Mouse (Mus musculus) natural killer cell, adult 2 months (primary cell): ENCODE results near the gene Rfc2.

Source experiments
- DNase-seq, 2 experiments: peaks; one replicate each; pipeline ENCODE4 v3.0.0; 2022; ENCODE audit warnings: low spot score in 2 of 2

The Rfc2 gene

GRCm38 (mm10) chr5:134581146-134581545 is at the start of gene Rfc2:
Gene Rfc2 (plus strand): TSS chr5:134581366.
- DNase-seq: no peak

GRCm38 (mm10) chr5:134531585-134531984 is 49.6 kb upstream of the Rfc2 start:
- no peak for DNase-seq

- no peak for DNase-seq
These were observed 48.7 kb upstream of the Rfc2 start for GRCm38 (mm10) chr5:134532417-134532816.

- DNase-seq: no peak
These were observed 45.1 kb upstream of the Rfc2 start for GRCm38 (mm10) chr5:134536036-134536435.

GRCm38 (mm10) chr5:134539891-134540290 is 41.3 kb upstream of the Rfc2 start:
- DNase-seq: peak in 1 of 2 experiments; percentile 7

GRCm38 (mm10) chr5:134540881-134541280 is 40.3 kb upstream of the Rfc2 start:
- DNase-seq: no peak

GRCm38 (mm10) chr5:134541640-134542039 is 39.5 kb upstream of the Rfc2 start:
- DNase-seq: no peak

- DNase-seq: no peak
These were observed 36.5 kb upstream of the Rfc2 start for GRCm38 (mm10) chr5:134544516-134545241.

GRCm38 (mm10) chr5:134545242-134545629 is 35.9 kb upstream of the Rfc2 start:
- peak in 1 of 2 experiments; percentile 20 for DNase-seq

- no peak for DNase-seq
These were observed 34.4 kb upstream of the Rfc2 start for GRCm38 (mm10) chr5:134546790-134547189.

GRCm38 (mm10) chr5:134548306-134548705 is 32.9 kb upstream of the Rfc2 start:
- DNase-seq: no peak

GRCm38 (mm10) chr5:134549640-134550168 is 31.5 kb upstream of the Rfc2 start:
- DNase-seq: peak in 1 of 2 experiments; percentile 1

- DNase-seq: peak in 1 of 2 experiments; percentile 2
These were observed 30.3 kb upstream of the Rfc2 start for GRCm38 (mm10) chr5:134550836-134551232.

- no peak for DNase-seq
These were observed 29.7 kb upstream of the Rfc2 start for GRCm38 (mm10) chr5:134551233-134552109.

- peak; percentile 88 to 90 for DNase-seq
These were observed 28.8 kb upstream of the Rfc2 start, which contains the start of gene Clip2 for GRCm38 (mm10) chr5:134552110-134552972. Gene Clip2 (minus strand): TSS chr5:134552434.

- DNase-seq: no peak
These were observed 27.1 kb upstream of the Rfc2 start for GRCm38 (mm10) chr5:134553951-134554546.

- DNase-seq: peak; percentile 30 to 32
These were observed 25.6 kb upstream of the Rfc2 start for GRCm38 (mm10) chr5:134555463-134556164.

GRCm38 (mm10) chr5:134560071-134560449 is 21.1 kb upstream of the Rfc2 start, which contains the start of gene Syna:
Gene Syna (minus strand): TSS chr5:134560171.
- no peak for DNase-seq

- no peak for DNase-seq
These were observed 20.6 kb upstream of the Rfc2 start for GRCm38 (mm10) chr5:134560450-134561171.

GRCm38 (mm10) chr5:134564272-134564671 is 16.9 kb upstream of the Rfc2 start:
- no peak for DNase-seq
